Mouse (Mus musculus): ENCODE measurements around the gene Dcst1. TPM values are rescaled to one million over a fixed set of nuclear protein-coding genes. Genes with fewer than 3 reads are reported as not detected.

The Dcst1 gene
- total and polyA plus RNA-seq, 2 experiments from 2014 or later: 0.29 to 0.50 TPM

GRCm38 (mm10) chr3:89406887-89407286 lies 41.8 kb upstream of the Dcst1 start:
- Histone ChIP-seq H3K4me2 (ENCODE audit: low read depth, low read length) (no peak overlapping the region), H3K27me3 (ENCODE audit: control insufficient read depth, insufficient read depth, low read length) (no peaks in the 10 kb centered on the region), H3K4me1 (ENCODE audit: control insufficient read depth, insufficient read depth) (peaks cover 8% of the 10 kb centered on the region), H3K4me3 (ENCODE audit: low read depth, low read length) (no peak overlapping the region), H3K36me3 (replicated peaks; ENCODE audit: control insufficient read depth, insufficient read depth, low read length) (peaks cover 45% of the 10 kb centered on the region), H3K9ac (replicated peaks; ENCODE audit: low read depth, low read length) (no peak overlapping the region), H3K9me3 (replicated peaks; ENCODE audit: control insufficient read depth, low read length) (no peaks in the 10 kb centered on the region), H3K27ac (ENCODE audit: low read depth) (no peak overlapping the region)
- WGBS: 82% methylated on average over 6 of the region's 6 CpGs
- ATAC-seq (ENCODE audit: insufficient read depth, low read depth): no peak
- TF ChIP-seq CTCF (IDR thresholded peaks at IDR 0.05; ENCODE audit: low read depth): no peak
- no peak for TF ChIP-seq EP300 (IDR thresholded peaks at IDR 0.05; ENCODE audit: low read depth)
- DNase-seq (ENCODE audit: low spot score): no peak

DNA sequence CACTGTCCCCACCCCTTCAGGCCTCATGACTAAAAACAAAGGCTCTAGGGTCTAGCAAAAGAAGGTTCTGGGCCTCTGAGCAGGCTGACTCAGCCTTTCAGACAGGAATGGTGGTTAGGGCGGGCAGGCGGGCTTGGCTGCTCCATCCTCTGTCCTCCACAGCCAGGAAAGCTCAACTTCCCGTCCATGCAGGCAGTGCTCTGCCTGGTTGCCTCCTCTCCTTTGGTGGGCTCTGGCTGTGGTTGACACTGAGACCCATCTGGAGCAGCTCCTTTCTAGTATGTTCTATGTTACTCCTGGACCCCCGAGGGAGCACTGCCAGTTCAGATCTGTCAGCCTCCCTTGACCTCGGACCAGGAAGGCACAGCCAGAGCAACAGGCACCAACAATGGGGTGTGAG lies 37.6 kb upstream of the Dcst1 start, which contains the start of gene Lenep:
Lenep (minus strand) TSS at position 101 of the 400 bp plus-strand sequence.
- DNase-seq (ENCODE audit: low spot score) (no peak), ATAC-seq (ENCODE audit: insufficient read depth, low read depth) (no peak)
- no peak within 1 kb of the TSS for H3K27ac ChIP-seq (ENCODE audit: low read depth)
- no peak within 1 kb of the TSS for H3K9ac ChIP-seq (replicated peaks; ENCODE audit: low read depth, low read length)
- no peaks in the 10 kb centered on the region for H3K9me3 ChIP-seq (replicated peaks; ENCODE audit: control insufficient read depth, low read length)
- H3K36me3 ChIP-seq (replicated peaks; ENCODE audit: control insufficient read depth, insufficient read depth, low read length): peaks cover 53% of the 10 kb centered on the region
- H3K4me3 ChIP-seq (ENCODE audit: low read depth, low read length): no peak within 1 kb of the TSS
- H3K4me1 ChIP-seq (ENCODE audit: control insufficient read depth, insufficient read depth): no peaks in the 10 kb centered on the region
- 78% methylated on average over 5 of the region's 5 CpGs for WGBS
- TF ChIP-seq EP300 (IDR thresholded peaks at IDR 0.05; ENCODE audit: low read depth) (no peak), CTCF (IDR thresholded peaks at IDR 0.05; ENCODE audit: low read depth) (no peak)
- no peak within 1 kb of the TSS for H3K4me2 ChIP-seq (ENCODE audit: low read depth, low read length)
- no peaks in the 10 kb centered on the region for H3K27me3 ChIP-seq (ENCODE audit: control insufficient read depth, insufficient read depth, low read length)

DNA sequence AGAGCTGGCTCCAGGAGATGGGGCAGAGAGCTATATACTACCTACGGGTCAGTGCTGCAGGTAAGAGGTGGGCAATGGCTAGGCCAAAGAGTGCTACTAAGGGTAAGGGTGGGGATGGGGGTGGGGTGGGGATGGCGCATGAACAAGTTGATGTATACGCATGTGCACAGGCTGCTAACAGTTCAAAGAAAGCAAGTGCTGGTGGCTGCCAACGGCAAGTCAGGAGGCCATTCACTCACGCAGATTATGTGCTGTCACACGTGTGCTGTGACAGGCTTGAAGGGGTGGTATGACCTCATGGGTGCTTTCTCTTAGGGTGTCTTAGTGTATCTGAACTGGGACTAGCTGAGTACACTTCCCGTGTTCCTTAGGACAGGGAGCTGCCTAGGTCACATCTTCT lies 36.3 kb upstream of the Dcst1 start:
- 85% methylated on average over 7 of the region's 7 CpGs for WGBS
- H3K4me3 ChIP-seq (ENCODE audit: low read depth, low read length): no peak overlapping the region
- no peaks in the 10 kb centered on the region for H3K9me3 ChIP-seq (replicated peaks; ENCODE audit: control insufficient read depth, low read length)

GRCm38 (mm10) chr3:89396654-89397005 lies 31.6 kb upstream of the Dcst1 start:
- ATAC-seq (ENCODE audit: insufficient read depth, low read depth) (no peak), DNase-seq (ENCODE audit: low spot score) (no peak)
- TF ChIP-seq EP300 (IDR thresholded peaks at IDR 0.05; ENCODE audit: low read depth) (no peak), CTCF (IDR thresholded peaks at IDR 0.05; ENCODE audit: low read depth) (no peak)
- Histone ChIP-seq H3K4me2 (ENCODE audit: low read depth, low read length) (peak overlapping the region; percentile 100), H3K36me3 (replicated peaks; ENCODE audit: control insufficient read depth, insufficient read depth, low read length) (peaks cover 5% of the 10 kb centered on the region), H3K9me3 (replicated peaks; ENCODE audit: control insufficient read depth, low read length) (no peaks in the 10 kb centered on the region), H3K27ac (ENCODE audit: low read depth) (peak overlapping the region; percentile 43; the same call in 1 of the 2 replicates), H3K9ac (replicated peaks; ENCODE audit: low read depth, low read length) (peak overlapping the region; percentile 70), H3K27me3 (ENCODE audit: control insufficient read depth, insufficient read depth, low read length) (no peaks in the 10 kb centered on the region), H3K4me1 (ENCODE audit: control insufficient read depth, insufficient read depth) (peaks cover 19% of the 10 kb centered on the region), H3K4me3 (ENCODE audit: low read depth, low read length) (peak overlapping the region; percentile 78)
- WGBS: 0% methylated on average over 4 of the region's 4 CpGs

More for the DNA sequence above, 36.3 kb upstream of the Dcst1 start:
- DNase-seq (ENCODE audit: low spot score) (no peak), ATAC-seq (ENCODE audit: insufficient read depth, low read depth) (no peak)
- H3K27ac ChIP-seq (ENCODE audit: low read depth): no peak overlapping the region
- H3K9ac ChIP-seq (replicated peaks; ENCODE audit: low read depth, low read length): no peak overlapping the region
- no peak for TF ChIP-seq EP300 (IDR thresholded peaks at IDR 0.05; ENCODE audit: low read depth)
- TF ChIP-seq CTCF (IDR thresholded peaks at IDR 0.05; ENCODE audit: low read depth): no peak
- H3K36me3 ChIP-seq (replicated peaks; ENCODE audit: control insufficient read depth, insufficient read depth, low read length): peaks cover 48% of the 10 kb centered on the region
- no peaks in the 10 kb centered on the region for H3K27me3 ChIP-seq (ENCODE audit: control insufficient read depth, insufficient read depth, low read length)
- H3K4me1 ChIP-seq (ENCODE audit: control insufficient read depth, insufficient read depth): peaks cover 6% of the 10 kb centered on the region; the same call in 1 of the 2 replicates
- no peak overlapping the region for H3K4me2 ChIP-seq (ENCODE audit: low read depth, low read length)

DNA sequence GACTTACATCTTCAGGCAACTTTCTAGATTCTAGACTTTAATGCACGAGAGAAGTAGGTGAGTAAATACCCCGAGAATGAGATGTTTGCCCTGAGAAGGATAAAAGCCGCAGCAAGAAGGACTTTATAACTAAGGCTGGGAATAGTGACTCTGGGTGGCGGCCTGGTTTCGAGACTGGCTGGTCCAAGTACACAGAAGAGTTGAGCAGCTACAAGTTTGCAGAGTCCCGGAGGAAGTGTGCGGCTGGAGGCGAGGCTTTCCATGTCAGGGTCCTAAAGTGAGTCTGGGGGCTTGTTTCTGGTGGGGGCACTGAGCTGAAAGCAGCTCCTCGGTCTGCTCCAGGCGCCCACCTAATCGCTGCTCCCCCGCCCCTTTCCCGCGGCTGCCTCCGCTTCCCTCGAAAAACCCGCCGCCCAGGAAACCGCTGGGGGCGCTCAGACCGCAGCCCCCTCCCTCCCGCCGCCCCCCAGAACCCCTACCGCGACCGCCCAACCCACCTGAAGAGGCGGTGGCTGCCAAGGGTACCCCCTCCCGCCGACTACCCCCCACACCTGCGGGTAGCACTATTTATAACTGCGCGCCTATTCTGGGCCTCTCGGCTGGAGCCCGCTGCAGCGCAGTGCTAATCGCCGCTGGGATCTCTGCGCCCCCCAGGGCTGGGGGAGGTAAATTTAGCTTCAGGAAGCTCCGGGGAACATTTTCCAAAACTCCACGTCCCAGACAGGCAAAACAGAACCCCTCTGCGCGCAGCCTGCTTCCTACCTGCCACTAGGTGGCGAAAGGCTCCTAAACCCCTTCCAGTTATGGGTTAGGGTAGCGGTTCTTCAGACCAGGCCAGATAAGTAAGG lies 31.0 kb upstream of the Dcst1 start:
- peak; percentile 74 for DNase-seq (ENCODE audit: low spot score)
- ATAC-seq (ENCODE audit: insufficient read depth, low read depth): no peak
- Histone ChIP-seq H3K4me3 (ENCODE audit: low read depth, low read length) (peak overlapping the region; percentile 78), H3K9me3 (replicated peaks; ENCODE audit: control insufficient read depth, low read length) (no peaks in the 10 kb centered on the region), H3K27me3 (ENCODE audit: control insufficient read depth, insufficient read depth, low read length) (no peaks in the 10 kb centered on the region), H3K27ac (ENCODE audit: low read depth) (peak overlapping the region; percentile 67), H3K4me1 (ENCODE audit: control insufficient read depth, insufficient read depth) (peaks cover 23% of the 10 kb centered on the region), H3K36me3 (replicated peaks; ENCODE audit: control insufficient read depth, insufficient read depth, low read length) (no peaks in the 10 kb centered on the region), H3K4me2 (ENCODE audit: low read depth, low read length) (peak overlapping the region; percentile 100), H3K9ac (replicated peaks; ENCODE audit: low read depth, low read length) (peak overlapping the region; percentile 70)
- peak; percentile 87 for TF ChIP-seq CTCF (IDR thresholded peaks at IDR 0.05; ENCODE audit: low read depth)
- TF ChIP-seq EP300 (IDR thresholded peaks at IDR 0.05; ENCODE audit: low read depth): no peak
- 1% methylated on average over 38 of the region's 44 CpGs for WGBS

Measured in heart, postnatal 0 days (tissue).